Mouse (Mus musculus) ES-CJ7 (cell line): ENCODE data around the gene Slc6a16.
A peak's percentile ranks its signal among the peaks of the same experiment; 100 is the strongest.
"Not testable (repeated sequence)": the region's sequence is repeated elsewhere in the genome, so short reads cannot be mapped to it uniquely, and the experiment has no call there.

Experiments used
- DNase-seq: peaks from one replicate; pipeline ENCODE4 v3.0.0; 2011; ENCODE audit warnings: low read depth, low spot score

The Slc6a16 gene

DNA sequence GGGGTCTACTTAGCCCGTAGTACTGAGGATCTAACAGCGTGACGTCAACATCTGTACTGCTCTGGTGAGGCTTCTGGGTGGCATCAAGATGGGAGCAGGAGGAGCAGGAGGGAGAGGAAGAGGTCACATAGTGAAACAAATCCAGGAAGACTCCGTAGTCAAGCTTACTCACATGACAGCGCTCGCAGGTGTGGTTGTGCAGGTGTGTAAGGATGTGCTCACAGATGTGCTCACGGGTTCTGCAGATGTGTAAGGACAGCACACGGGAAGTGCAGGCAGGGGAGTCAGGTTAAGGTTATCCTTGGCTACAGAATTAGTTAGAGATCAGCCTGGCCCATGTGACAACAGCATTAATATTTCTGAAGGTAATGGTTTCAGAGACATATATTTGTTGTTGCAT lies 12.9 kb downstream of the Slc6a16 start:
- no peak for DNase-seq

DNA sequence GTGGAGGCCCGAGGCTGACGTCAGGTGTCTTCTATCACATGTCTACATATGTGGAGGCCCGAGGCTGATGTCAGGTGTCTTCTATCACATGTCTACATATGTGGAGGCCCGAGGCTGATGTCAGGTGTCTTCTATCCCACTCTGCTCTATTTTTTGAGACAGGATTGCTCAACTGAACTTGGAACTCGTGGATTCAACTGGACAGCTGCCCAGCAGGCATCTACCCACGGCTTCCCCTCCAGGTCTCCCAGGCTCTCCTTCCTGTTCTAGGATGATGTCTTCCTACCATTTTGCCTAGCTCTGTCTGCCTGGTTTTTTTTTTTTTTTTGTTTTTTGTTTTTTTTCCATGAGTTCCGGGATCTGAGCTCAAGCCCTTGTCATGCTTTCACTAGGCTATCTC lies 14.9 kb downstream of the Slc6a16 start:
- not testable (repeated sequence) for DNase-seq

DNA sequence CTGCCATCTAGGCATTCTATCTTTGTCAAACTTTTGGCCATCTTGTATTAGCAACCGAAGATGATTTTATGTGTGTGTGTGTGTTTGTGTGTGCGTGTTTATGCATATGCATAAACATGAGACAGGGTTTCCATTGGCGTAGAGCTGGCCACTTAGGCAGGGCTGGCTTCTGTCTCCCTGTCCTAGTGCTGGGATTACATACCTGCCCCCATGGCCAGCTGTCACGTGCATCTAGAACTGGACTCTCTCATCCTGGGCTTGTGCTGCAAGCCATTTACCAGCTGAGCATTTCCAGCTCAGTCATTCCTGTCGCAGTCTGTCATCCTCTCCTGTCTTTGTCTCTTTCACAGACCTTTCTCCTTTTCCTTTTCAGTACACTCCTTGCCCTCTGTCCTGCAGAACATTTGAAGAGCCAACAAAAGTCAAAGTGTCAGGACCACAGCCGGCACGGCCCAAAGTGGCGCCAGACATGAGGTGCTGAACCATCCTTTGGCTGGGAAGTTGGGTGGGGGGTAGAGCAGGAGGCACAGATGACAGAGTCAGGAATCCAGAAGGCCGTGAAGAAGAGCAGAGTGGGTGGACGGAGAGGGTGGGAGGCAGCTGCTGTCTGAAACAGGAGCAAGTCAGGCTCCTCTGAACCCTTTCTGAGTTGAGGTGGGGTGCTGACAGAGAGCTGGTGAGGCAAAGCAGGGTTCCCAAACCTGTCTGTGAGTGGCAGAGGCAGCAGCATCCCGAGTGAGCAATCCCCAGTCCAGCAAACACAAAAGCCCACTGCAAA lies 16.4 kb downstream of the Slc6a16 start:
- no peak for DNase-seq

DNA sequence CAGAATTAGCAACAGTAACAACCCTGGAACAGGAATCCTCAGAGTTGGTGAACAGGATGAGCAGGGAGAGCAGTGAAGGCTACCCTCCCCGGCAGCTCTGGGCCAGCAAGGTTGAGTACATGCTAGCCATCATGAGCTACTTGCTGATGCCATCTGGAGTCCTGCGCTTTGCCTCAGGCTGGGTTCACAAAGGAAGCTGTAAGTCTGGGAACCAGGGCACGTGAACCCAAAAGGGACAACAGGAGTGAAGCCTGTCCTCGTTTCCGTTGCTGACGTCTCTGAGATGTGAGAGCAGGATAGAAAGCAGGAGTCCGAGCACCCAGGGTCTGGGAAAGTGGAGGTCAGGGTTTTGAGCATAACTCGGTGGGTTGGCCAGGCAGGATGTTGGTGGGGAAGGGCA lies 18.4 kb downstream of the Slc6a16 start:
- no peak for DNase-seq

DNA sequence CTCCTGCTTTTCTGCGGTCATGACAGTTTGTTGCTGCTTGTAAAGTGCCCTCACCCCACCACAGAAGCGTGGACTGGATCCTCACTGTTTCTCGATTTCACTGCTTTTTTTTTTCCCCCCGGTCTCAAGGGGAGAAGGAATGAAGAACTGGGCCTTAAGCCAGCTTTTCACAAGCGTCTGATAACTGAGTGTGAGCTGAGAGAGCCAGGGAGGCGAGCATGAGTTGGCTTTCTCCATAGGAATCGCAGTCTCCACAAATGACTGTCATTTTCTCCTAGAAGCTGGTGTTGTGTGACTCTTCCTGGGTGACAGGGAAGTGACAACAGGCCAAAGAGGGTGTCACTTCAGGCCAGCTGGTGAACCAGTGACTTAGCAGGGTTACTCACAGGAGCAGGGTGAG lies 21.4 kb downstream of the Slc6a16 start:
- DNase-seq, result no peak

DNA sequence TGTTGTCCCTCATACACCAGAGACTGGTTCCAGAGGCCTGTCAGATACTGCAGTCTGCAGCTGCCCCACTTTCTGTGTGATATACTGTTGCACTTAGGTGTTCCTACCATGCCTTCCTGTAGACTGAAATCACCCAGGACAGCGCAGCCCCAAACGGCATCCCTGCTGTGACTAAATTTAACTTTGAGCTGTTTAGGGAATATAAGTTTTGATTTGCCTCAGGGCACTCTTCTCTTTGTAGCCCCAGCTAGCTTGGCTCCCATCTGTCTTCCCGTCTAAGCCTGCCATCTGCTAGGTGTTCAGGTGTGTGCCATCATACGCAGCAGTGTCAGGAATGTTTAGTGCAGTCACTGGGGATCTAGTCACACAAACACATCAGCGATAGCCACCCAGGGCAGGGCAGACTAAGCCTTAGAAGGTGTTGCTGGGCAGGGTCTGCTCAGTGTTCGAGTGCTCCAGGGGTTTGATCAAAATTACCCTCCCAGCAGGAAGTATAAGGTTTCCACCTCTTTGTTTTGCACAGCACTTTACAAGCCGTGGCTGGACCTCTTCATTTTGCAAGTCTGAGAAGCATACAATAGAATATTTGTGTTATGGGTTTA lies 22.2 kb downstream of the Slc6a16 start:
- DNase-seq, result no peak

DNA sequence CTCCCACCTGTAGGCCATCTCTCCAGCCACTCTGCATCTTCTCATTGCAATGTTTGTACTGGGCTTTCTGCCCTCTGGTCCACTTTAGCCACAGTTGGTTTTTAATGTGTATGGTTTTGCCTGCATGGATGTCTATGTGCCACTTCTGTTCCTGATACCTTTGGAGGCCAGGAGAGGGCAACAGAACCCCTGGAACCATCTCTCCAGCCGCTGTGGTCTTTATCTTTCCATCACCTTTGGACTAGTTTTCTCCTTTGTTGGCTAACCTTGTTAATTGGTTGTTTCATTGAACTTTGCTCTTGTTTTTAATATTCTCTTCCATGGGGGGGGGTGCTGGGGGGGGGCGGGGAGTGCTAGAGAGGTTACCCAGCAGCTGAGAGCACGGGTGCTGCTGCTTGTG lies 23.5 kb downstream of the Slc6a16 start:
- DNase-seq, result no peak

DNA sequence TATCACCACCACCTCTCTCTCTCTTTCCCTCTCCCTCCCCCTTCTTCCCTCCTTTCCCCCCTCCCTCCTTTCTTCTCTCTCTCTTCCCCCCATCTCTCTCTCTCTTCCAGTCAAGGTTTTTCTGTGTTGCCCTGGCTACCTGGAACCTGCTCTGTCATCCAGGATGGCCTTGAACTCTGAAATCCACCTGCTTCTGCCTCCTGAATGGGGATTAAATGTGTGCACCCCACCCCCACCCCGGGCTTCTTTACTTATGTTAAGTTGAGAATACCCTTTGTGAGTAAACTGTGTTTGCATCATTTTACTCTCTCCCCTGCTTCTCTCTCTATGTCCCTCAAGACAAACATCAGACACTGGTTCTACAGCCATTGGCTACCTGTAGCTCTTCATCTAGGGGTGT lies 24.6 kb downstream of the Slc6a16 start:
- DNase-seq, result peak; percentile 44

DNA sequence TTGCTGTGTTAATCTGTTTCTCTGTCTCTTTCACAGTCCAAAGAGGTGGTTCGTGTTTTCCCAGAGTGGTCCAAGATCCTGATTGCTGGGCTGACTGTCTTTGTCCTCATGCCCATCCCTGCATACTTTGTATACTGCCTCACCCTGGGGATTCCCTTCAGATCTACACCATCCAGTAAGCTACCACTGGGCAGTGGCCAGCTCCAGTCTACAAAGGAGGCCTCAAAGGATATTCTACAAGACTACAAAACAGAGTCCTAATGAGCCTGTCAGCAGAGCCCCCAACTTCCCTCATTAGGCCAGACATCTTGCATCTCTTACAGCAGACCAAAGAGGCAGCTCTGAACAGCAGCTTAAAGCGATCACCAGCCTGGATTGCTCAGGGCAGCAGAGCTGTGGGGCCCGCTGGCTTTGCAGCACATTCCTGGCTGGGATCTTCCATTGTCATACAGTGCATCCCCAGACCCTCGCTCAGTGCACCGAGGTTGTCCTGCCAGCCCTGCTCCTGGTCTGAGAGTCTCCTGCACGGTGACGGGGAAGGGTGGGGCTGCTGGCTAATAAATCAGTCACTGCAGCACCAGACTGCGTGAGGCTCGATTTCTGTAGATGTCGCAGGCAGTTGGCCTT lies 32.0 kb downstream of the Slc6a16 start:
- DNase-seq, result peak; percentile 17

DNA sequence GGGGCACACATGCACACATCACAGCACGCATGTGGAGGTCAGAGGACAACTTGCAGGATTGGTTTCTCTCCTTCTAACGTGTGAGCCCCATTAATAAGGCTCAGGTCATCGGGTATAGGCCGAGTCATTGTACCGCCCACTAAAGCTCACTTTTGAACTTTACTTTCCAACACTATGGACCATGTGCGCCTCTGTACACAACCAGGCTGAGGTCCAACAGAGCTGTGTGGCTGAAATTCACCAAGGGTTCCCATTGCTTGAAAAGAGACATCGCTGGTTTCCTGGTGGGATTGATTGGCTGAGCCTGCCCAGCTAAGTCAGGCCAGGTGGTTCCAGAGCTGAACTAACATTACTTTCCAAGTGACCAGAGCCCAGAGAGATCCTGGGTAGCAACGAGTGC lies 32.8 kb downstream of the Slc6a16 start:
- DNase-seq, result no peak

DNA sequence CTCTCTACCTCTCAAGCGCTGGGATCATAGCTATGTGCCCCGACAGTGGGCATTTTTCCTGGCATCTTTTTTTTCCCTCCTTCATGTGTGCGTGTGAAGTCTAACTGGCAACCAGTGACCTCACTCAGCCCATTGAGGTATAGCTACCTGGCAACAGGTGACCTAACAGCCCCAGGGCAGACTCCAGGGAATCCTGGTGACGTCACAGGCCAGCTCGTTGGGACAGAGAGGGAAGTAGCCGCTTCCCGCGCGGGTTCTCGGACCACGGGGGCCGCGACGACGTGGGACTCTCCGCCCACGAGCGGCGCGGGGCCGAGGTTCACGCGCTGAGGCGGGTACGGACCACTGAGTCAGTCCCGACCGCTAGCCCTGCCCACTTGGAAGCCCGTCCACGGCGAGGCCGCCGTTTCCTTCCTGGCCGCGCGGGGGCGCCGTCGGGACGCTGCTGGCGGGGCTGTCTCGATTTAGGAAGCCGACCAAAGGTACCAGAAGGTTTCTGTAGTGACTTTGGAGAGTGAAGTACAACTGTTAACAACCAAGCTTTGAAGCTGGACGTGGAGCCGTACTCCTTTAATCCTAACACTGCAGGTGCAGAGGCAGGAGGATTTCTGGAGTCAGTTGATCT lies 36.4 kb downstream of the Slc6a16 start, which contains the start of gene Slc6a21:
Slc6a21 (plus strand) TSS at position 378 of the 625 bp plus-strand sequence.
- DNase-seq, result peak; percentile 62

DNA sequence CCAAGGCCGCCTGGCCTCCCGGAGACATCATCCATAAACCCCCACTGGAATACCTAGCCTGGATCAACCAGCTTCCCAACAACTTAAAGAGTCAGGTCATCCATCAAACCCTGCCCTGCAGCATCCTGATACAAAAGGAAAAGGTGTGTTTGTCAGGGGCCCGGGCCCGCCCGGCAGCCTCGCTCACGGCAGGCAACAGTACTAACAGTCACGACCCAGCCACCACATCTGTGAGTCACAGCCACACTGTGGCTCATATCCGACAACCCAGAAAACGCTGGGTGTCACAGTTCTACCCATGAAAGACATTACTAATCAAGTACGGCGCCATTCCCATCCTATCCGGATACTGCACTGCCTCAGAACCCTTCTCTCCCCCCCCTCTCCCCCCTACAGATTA lies 45.6 kb downstream of the Slc6a16 start:
- DNase-seq, result no peak

DNA sequence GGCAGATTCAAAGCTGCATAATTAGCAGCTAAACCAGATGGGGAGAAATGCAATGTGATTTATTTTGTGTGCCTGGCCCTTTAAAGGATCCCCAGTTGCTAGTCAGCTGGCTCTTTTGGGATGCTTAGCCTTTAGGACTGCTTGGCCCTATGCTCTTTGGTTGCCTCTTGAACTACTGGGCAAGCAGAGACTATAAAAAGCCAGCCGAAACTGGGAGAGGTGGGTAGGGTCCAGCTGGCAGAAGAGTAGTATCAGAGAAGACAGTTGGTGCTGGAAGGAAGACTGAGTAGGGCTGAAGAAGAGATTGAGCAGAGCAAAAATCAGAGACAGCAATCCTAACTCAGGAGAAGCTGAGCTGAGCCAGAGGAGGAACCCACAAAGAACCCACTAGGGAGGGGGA lies 55.7 kb downstream of the Slc6a16 start:
- DNase-seq, result no peak

DNA sequence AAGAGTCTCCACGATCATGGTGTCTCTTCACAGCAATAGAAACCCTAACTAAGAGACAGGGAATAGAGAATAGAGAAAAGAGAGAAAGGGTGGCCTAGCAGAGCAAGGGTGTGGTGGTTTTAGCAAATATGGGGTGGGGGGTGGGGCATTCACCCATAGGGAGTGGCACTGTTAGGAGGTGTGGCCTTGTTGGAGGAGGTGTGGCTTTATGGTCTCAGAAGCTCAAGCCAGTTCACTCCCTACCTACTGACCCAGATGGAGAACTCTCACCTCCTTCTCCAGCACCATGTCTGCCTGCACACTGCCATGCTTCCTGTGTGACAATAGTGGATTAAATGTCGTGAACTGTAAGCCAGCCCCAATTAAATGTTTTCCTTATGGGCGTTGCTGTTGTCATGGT lies 56.7 kb downstream of the Slc6a16 start:
- peak; percentile 33 for DNase-seq

DNA sequence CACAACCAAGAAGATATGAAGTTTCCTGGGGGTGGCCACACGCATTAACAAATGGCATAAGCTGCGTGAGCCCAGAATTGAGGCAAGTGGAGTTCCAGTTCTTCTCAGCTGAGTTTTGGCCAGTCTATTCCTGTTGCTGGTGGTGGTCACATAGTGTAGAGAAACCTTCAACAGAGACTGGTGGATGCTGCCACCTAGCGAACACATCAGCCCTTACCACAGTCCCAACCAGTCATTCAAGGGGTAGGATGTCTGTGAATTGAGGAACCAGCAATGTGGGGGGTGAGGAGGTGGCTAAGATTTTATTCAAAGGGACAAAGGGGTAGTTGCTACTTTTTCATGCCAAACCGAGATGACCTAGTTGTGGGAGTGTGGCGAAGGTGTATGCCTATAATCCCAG lies 58.9 kb downstream of the Slc6a16 start:
- DNase-seq, result peak; percentile 86

DNA sequence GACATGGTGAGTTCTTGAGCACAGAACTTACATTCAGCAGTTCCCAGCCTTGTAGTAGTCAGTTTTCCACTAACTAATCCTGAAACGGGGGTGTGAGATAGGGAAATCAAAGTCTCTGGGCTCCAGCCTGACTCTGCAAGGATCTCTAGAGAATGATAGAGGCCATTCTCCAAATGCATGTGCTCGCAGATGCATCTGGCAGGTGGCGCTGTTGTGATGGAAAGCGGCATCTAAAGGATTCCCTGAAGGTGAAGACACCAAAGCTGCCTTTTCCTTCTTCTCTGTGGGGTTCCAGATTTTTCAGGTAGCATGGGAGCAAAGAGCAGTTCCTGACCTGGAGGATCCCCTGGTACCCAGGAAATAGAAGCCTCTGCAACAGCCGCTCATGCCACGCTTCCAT lies 59.4 kb downstream of the Slc6a16 start:
- DNase-seq, result peak; percentile 77

DNA sequence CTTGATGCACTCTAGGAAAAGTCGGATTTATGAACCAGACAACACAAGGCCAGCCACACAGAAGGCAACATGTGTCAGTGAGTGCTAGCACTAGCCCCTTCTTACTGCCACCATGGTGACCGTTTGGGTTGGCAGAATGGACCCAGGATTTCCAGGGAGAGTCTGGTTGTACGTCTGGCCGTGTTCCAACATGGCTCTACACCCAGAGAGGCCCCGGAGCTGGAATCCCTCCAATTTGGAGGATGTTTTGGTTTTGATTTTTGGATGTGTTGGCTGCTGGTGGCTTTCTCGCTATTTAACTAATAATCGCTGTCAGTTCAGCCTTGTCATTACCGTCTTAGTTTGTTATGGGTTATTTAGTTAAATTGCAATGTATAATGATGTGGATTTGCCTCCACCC lies 61.7 kb downstream of the Slc6a16 start:
- DNase-seq, result no peak

DNA sequence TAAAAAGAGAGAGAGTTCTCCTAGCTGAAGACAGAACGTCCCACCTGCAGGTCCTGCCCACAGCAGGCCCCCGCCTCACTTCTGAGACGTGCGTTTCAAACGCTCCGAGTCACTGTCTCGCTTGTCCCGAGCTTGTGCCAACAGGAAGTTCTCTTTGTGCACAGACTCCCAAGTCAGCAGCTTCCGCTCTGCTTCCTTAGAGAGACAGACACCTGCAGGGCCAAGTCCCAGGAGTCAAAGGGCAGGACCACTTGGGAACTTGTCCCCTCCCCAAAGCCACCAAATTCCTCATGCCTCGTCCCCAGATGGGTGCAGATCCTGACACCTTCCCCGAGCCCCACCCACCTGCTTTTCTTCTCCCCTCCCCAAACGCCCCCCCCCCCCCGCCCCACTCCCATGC lies 64.0 kb downstream of the Slc6a16 start:
- peak; percentile 73 for DNase-seq

DNA sequence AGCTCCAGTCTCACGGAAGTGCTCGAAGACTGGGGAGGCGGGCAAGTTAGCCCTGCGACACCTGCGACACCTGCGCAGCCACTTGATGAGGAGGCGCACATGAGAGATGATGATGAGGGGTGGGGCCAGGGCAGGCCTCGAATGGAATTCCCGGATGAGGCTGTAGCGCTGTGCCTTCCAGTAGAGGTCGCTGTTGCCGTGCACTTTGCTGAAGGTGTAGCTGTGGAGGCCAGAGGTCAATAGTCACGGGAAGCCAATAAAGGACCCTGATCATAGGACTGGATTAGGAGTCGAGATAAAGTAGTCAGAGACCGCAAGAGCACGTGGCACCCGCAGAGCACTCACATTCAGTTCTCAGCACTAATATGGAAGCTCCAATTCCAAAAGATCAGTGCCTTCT lies 64.4 kb downstream of the Slc6a16 start:
- DNase-seq, result peak; percentile 94

DNA sequence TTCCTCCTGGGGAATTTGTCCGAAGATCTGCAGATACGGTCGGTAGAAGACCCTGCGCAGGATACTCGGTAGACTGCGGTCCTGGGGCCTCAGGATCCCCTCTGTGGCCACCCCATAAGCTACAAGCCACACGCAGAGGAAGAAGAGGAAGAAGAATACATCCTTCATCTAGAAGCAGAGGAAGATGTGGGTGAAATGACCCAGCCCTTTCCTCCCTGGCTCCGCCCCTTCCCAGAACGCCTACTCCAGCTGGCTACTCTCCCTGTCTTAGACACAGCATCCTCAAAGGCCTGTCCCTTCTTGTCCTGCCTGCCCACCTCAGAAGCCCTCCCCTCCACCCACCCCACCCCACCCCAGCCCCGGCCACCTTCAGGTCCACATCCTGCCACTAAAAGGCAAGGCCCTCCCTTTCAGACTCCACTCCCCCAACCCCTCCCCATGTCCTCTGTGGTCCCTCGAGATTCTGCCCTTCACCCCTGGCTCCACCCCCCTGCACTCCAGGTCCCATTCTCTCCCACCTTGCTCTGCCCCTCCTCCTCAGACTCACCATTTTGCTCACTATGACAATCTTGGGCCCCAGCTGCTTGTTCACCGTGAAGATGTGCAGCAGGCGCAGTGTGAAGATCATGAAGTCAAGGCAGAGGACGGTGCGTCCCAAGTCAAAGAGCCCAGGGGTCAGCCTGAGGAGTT lies 67.8 kb downstream of the Slc6a16 start:
- peak; percentile 39 for DNase-seq

DNA sequence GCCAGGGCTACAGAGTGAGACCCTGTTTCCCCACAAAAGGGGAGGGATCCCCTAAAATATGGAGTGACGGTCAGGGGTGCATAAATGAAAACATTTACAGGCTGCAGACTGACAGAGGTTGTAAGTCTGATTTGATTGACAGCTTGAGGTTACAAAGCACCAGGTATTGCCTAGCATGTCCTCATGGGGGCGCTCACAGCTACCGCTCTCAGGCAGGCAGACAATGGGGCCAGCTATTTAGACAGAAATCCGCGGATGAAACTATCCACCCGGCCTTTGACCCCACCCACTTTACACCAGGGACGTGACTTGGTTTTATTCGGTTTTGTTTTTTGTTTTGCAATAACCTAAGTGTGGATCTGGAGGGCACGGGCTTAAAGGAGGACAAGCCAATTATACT lies 68.6 kb downstream of the Slc6a16 start:
- DNase-seq, result peak; percentile 83

DNA sequence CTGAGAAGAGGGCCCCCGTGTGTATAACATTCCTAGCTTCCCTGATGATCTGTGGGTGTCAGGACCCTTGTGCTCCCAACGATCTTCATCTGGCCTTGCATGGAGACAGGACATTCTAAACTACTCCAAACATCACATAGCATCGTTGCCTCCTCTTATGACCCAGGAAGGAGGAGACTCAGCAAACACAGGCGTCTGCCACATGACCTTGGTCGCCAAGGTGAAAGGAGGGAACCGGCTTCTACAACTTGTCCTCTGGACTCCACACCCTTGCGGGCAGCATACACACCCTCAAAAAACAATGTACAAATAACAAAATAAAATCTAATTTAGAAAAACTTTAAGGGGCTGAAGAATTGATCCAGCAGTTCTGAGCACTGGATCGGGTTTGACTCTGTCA lies 71.1 kb downstream of the Slc6a16 start:
- DNase-seq, result peak; percentile 45
